Mouse (Mus musculus): ENCODE measurements at regions not wholly inside any gene's neighbourhood (a gene's known extent, or its start where the extent isn't known, plus 50 kb on each side); places are given as distances from the start of the nearest gene placed in this dataset.

DNA sequence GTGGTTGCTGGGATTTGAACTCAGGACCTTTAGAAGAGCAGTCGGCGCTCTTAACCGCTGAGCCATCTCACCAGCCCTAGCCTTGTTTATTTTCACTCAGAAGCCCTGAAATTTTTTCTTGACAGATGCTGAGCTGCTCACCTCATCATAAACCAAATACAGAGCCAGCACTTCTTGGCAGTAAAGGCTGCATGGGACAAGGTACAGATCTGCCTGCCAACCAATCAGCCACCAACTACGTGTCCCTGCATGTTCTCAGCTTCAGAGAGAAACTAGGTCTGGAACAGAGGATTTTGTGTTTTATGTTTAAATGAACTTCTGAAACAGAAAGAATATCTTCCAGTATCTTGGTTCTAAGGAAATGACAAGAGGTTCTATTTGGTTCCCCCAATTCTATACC lies 365.3 kb downstream of the 9430069I07Rik start:
- no peak for TF ChIP-seq POLR2A (IDR thresholded peaks at IDR 0.05; ENCODE audit: insufficient read depth, low read depth, low read length)
- TF ChIP-seq EP300 (IDR thresholded peaks at IDR 0.05; ENCODE audit: insufficient read depth, low read depth, low read length): no peak
- no peak for TF ChIP-seq CTCF (IDR thresholded peaks at IDR 0.05)
